Mouse (Mus musculus) hindbrain, embryonic 15.5 days (tissue): Measurements from ENCODE around the gene Orc5. TPM values are rescaled to one million over a fixed set of nuclear protein-coding genes. Genes with fewer than 3 reads are reported as not detected.

ENCODE experiments used
- ATAC-seq: fragments of 200-750 bp; cut with Nextera tagmentation; 2 replicates; pipeline ENCODE4 v1.8.0; 2017; ENCODE audit warnings: low read depth, moderate number of reproducible peaks, moderate TSS enrichment; ENCODE audit not compliant: low FRiP score
- H3K27ac ChIP-seq: fragments of 300-500 bp; sonication (generic); replicated peaks from 2 replicates; pipeline ENCODE4 v1.5.1; 2015; ENCODE audit warnings: mild to moderate bottlenecking, inconsistent platforms
- H3K27me3 ChIP-seq: fragments of 300-500 bp; sonication (generic); 2 replicates; pipeline ENCODE4 v1.6.1; 2015; ENCODE audit warnings: control low read depth, inconsistent platforms
- H3K36me3 ChIP-seq: fragments of 300-500 bp; sonication (generic); 2 replicates; pipeline ENCODE4 v1.6.1; 2015; ENCODE audit warnings: control low read depth, inconsistent platforms
- H3K4me1 ChIP-seq: fragments of 300-500 bp; sonication (generic); replicated peaks from 2 replicates; pipeline ENCODE4 v1.6.1; 2015; ENCODE audit warnings: control low read depth, inconsistent platforms
- H3K4me2 ChIP-seq: fragments of 300-500 bp; sonication (generic); 2 replicates; pipeline ENCODE4 v1.6.1; 2015; ENCODE audit warnings: moderate library complexity, mild to moderate bottlenecking, inconsistent platforms
- H3K4me3 ChIP-seq: fragments of 300-500 bp; sonication (generic); 2 replicates; pipeline ENCODE4 v1.5.1; 2015; ENCODE audit warnings: mild to moderate bottlenecking, inconsistent platforms
- H3K9ac ChIP-seq: fragments of 300-500 bp; sonication (generic); 2 replicates; pipeline ENCODE4 v1.6.1; 2015; ENCODE audit warnings: inconsistent platforms
- H3K9me3 ChIP-seq: fragments of 300-500 bp; sonication (generic); 2 replicates; pipeline ENCODE4 v1.6.1; 2016; ENCODE audit warnings: control low read depth, inconsistent platforms
- WGBS: fragments of 180-500 bp; shearing (Covaris S2); methylation state at CpG from one replicate; pipeline ENCODE4 v1.1.7; 2015; 5-methylcytosine and 5-hydroxymethylcytosine counted together
- polyA plus RNA-seq: library from polyadenylated mRNA; unstranded; fragments of >200 nt; fragmentation: Nextera tagmentation; extraction: Ambion mirVana; gene quantifications from 2 replicates; pipeline ENCODE4 v1.2.1, GENCODE M21; 2015

The Orc5 gene
- polyA plus RNA-seq, 1 experiment from 2014 or later: 34.6 TPM

GRCm38 (mm10) chr5:22557491-22558113 lies 7.4 kb upstream of the Orc5 start:
- Histone ChIP-seq H3K4me1 (no peaks in the 10 kb centered on the region), H3K9me3 (no peaks in the 10 kb centered on the region), H3K4me3 (no peak overlapping the region), H3K27me3 (no peaks in the 10 kb centered on the region), H3K4me2 (no peak overlapping the region), H3K27ac (no peak overlapping the region), H3K36me3 (no peaks in the 10 kb centered on the region), H3K9ac (no peak overlapping the region)
- WGBS: 90% methylated on average over 4 of the region's 4 CpGs
- no peak for ATAC-seq

- H3K27ac ChIP-seq: no peak overlapping the region
- WGBS: 93% methylated on average over 4 of the region's 4 CpGs
- ATAC-seq: no peak
Observed at GRCm38 (mm10) chr5:22556713-22557112, 6.5 kb upstream of the Orc5 start.

GRCm38 (mm10) chr5:22552233-22552765 lies 2.1 kb upstream of the Orc5 start:
- Histone ChIP-seq H3K4me1 (peaks cover 13% of the 10 kb centered on the region), H3K4me3 (no peak overlapping the region), H3K27me3 (no peaks in the 10 kb centered on the region), H3K9ac (no peak overlapping the region), H3K4me2 (no peak overlapping the region), H3K27ac (no peak overlapping the region), H3K36me3 (no peaks in the 10 kb centered on the region), H3K9me3 (no peaks in the 10 kb centered on the region)
- WGBS: 96% methylated on average over 14 of the region's 14 CpGs
- no peak for ATAC-seq

More at GRCm38 (mm10) chr5:22556713-22557112, 6.5 kb upstream of the Orc5 start:
- Histone ChIP-seq H3K36me3 (no peaks in the 10 kb centered on the region), H3K4me3 (no peak overlapping the region), H3K27me3 (no peaks in the 10 kb centered on the region), H3K4me2 (no peak overlapping the region), H3K9me3 (no peaks in the 10 kb centered on the region), H3K4me1 (no peaks in the 10 kb centered on the region), H3K9ac (no peak overlapping the region)

GRCm38 (mm10) chr5:22549366-22550032 lies 730 bp downstream of the Orc5 start:
- H3K4me2 ChIP-seq: peak overlapping the region; percentile 75
- WGBS: 12% methylated on average over 11 of the region's 11 CpGs
- no peak for ATAC-seq
- H3K27me3 ChIP-seq: no peaks in the 10 kb centered on the region
- H3K9me3 ChIP-seq: no peaks in the 10 kb centered on the region
- H3K9ac ChIP-seq: peak overlapping the region; percentile 83
- H3K27ac ChIP-seq: peak overlapping the region; percentile 87
- H3K4me1 ChIP-seq: peaks cover 13% of the 10 kb centered on the region
- peak overlapping the region; percentile 70 for H3K4me3 ChIP-seq
- H3K36me3 ChIP-seq: peaks cover 18% of the 10 kb centered on the region

- Histone ChIP-seq H3K9ac (no peak overlapping the region), H3K36me3 (peaks cover 23% of the 10 kb centered on the region), H3K9me3 (no peaks in the 10 kb centered on the region), H3K4me2 (peak overlapping the region; percentile 75), H3K27ac (no peak overlapping the region), H3K27me3 (no peaks in the 10 kb centered on the region), H3K4me3 (no peak overlapping the region), H3K4me1 (peaks cover 13% of the 10 kb centered on the region)
- 69% methylated on average over 6 of the region's 6 CpGs for WGBS
- no peak for ATAC-seq
Observed at GRCm38 (mm10) chr5:22548556-22549161, 1.6 kb downstream of the Orc5 start.

GRCm38 (mm10) chr5:22546536-22546935 lies 3.7 kb downstream of the Orc5 start:
- WGBS: 91% methylated on average over 5 of the region's 5 CpGs

GRCm38 (mm10) chr5:22545305-22545704 lies 4.9 kb downstream of the Orc5 start:
- Histone ChIP-seq H3K4me3 (no peak overlapping the region), H3K27me3 (no peaks in the 10 kb centered on the region), H3K4me1 (peaks cover 13% of the 10 kb centered on the region), H3K9me3 (no peaks in the 10 kb centered on the region), H3K9ac (no peak overlapping the region), H3K27ac (no peak overlapping the region), H3K4me2 (no peak overlapping the region), H3K36me3 (peaks cover 23% of the 10 kb centered on the region)
- ATAC-seq: no peak

More at GRCm38 (mm10) chr5:22546536-22546935, 3.7 kb downstream of the Orc5 start:
- ATAC-seq: no peak
- Histone ChIP-seq H3K9me3 (no peaks in the 10 kb centered on the region), H3K27me3 (no peaks in the 10 kb centered on the region), H3K27ac (no peak overlapping the region), H3K4me2 (no peak overlapping the region), H3K4me3 (no peak overlapping the region), H3K4me1 (peaks cover 13% of the 10 kb centered on the region), H3K9ac (no peak overlapping the region), H3K36me3 (peaks cover 23% of the 10 kb centered on the region)

- Histone ChIP-seq H3K27ac (no peak overlapping the region), H3K9ac (no peak overlapping the region), H3K27me3 (no peaks in the 10 kb centered on the region), H3K9me3 (no peaks in the 10 kb centered on the region), H3K4me2 (no peak overlapping the region), H3K4me1 (no peaks in the 10 kb centered on the region), H3K4me3 (no peak overlapping the region), H3K36me3 (peaks cover 32% of the 10 kb centered on the region)
- 96% methylated on average over 2 of the region's 2 CpGs for WGBS
- no peak for ATAC-seq
Observed at GRCm38 (mm10) chr5:22542676-22543075, 7.6 kb downstream of the Orc5 start.

- Histone ChIP-seq H3K9me3 (no peaks in the 10 kb centered on the region), H3K9ac (no peak overlapping the region), H3K4me2 (no peak overlapping the region), H3K4me1 (no peaks in the 10 kb centered on the region), H3K4me3 (no peak overlapping the region), H3K36me3 (peaks cover 14% of the 10 kb centered on the region; the same call in 1 of the 2 replicates), H3K27me3 (no peaks in the 10 kb centered on the region), H3K27ac (no peak overlapping the region)
- WGBS: 78% methylated on average over 7 of the region's 7 CpGs
- ATAC-seq: no peak
Observed at GRCm38 (mm10) chr5:22538996-22539600, 11.1 kb downstream of the Orc5 start.

GRCm38 (mm10) chr5:22536695-22537094 lies 13.5 kb downstream of the Orc5 start:
- Histone ChIP-seq H3K27me3 (no peaks in the 10 kb centered on the region), H3K9ac (no peak overlapping the region), H3K36me3 (0 out of 2 replicates have a peak, but pooled peaks cover 15% of the 10 kb centered on the region), H3K9me3 (no peaks in the 10 kb centered on the region), H3K4me1 (no peaks in the 10 kb centered on the region), H3K4me3 (no peak overlapping the region), H3K4me2 (no peak overlapping the region), H3K27ac (no peak overlapping the region)
- ATAC-seq: no peak
- WGBS: 94% methylated on average over 1 of the region's 1 CpGs

GRCm38 (mm10) chr5:22532571-22532970 lies 17.7 kb downstream of the Orc5 start:
- Histone ChIP-seq H3K4me2 (no peak overlapping the region), H3K27ac (no peak overlapping the region), H3K4me3 (no peak overlapping the region), H3K36me3 (peaks cover 17% of the 10 kb centered on the region), H3K4me1 (no peaks in the 10 kb centered on the region), H3K9me3 (no peaks in the 10 kb centered on the region), H3K27me3 (no peaks in the 10 kb centered on the region), H3K9ac (no peak overlapping the region)
- WGBS: 85% methylated on average over 5 of the region's 5 CpGs
- no peak for ATAC-seq

GRCm38 (mm10) chr5:22522612-22523011 lies 27.6 kb downstream of the Orc5 start:
- 87% methylated on average over 4 of the region's 4 CpGs for WGBS

More at GRCm38 (mm10) chr5:22522612-22523011, 27.6 kb downstream of the Orc5 start:
- H3K9me3 ChIP-seq: no peaks in the 10 kb centered on the region
- no peak overlapping the region for H3K4me2 ChIP-seq
- H3K4me3 ChIP-seq: no peak overlapping the region
- no peaks in the 10 kb centered on the region for H3K4me1 ChIP-seq
- no peak overlapping the region for H3K9ac ChIP-seq
- peaks cover 27% of the 10 kb centered on the region for H3K36me3 ChIP-seq
- ATAC-seq: no peak
- H3K27ac ChIP-seq: no peak overlapping the region
- H3K27me3 ChIP-seq: no peaks in the 10 kb centered on the region
